Mouse (Mus musculus) ES-CJ7 (cell line): ENCODE data around the gene Elfn2.

Experiments used
- DNase-seq: peaks from one replicate; pipeline ENCODE4 v3.0.0; 2011; ENCODE audit warnings: low read depth, low spot score

Gene Elfn2

DNA sequence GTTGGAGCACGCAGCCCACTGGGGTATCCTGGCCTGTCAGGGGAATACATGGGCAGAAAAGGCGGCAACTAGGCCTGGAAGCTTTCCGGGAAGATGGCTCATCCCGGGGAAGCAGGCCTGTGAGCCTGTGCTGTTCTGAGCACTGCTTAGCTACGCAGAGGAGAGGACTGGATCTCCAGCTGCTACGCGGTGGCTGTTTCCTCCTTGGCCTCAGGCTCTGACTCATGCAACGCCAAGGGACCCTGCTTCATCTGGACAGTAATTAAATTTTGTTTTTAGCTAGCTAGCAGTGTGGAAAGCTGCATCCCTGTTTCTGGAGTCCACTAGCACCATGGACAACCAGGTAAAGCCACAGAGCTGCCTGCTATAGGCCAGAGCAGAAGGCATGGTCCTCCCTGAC lies 36.8 kb downstream of the Elfn2 start:
- DNase-seq = no peak

DNA sequence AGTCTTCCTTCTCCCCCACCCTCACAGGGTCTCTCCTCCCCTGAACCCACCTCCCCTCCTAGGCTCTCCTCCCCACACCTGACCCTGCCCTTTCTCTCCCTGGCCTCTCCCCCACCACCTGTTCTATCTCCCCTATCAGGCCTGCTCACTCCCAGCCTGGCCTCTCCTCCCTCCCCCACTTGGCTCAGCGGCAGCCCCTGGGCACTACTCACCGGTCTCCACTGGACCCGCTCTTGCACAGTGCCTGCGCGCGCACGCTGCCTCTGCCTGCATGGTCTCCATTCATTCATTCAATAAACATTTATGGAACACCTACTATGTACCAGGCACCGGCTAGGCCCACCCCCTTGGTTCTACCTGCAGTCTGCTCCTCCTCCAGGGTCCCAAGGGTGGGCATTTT lies 37.3 kb downstream of the Elfn2 start:
- no peak for DNase-seq

DNA sequence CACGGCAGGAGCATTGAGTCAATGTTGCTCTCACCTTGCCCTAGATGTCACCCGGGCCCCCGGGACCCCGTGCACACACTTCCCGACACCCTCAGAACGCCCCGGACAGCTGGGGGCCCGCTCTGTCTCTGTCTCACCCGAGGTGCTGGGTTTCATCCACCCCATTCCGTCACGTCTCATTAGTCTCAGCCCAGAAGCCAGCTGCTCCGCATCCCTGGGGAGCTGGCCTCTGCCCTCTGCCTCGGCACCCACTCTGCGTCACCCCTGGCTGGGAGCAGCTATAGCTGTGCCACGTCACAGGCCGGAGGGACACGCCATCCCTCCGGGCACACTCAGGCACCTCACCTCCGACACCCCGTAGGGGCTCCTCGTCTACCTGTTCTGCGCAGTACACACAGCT lies 38.3 kb downstream of the Elfn2 start:
- no peak for DNase-seq

DNA sequence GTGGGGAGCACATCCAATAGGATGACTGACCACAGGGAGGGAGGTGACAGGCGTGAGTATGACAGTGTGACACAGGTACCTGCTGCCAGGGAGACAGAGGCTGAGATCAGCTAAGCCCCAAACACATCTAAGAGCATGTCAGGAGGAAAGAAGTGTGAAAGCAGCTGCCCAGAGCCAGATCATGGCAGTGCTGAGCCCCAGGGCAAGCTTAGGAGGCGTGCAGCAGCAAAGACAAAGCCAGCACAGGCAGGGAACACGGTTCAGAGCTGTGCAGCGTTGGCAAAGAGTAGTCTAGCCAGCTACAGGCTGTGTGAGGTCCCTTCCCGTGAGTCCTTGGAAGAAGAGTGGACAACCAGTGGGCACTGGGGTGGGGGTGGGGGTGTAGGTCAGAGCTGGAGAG lies 40.9 kb downstream of the Elfn2 start:
- no peak for DNase-seq

DNA sequence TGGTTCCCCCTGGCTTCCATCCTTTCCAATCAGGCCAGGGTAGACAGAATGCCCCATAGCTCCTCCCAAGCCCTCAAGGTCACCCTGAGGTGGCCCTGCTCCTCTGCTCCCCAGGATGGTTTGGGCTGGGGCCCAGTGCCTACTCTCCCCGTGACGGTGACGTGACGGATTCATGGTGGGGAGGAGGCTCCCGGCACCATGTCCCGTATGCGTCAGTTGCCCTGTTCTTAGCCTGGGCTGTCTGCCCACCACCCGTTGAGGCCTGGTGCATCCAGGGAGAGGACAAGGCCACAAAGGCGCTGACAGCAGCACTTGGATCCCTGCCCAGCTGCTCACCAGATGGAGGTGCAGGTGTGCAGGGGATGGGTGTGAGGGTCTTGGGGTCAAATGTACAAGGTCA lies 41.6 kb downstream of the Elfn2 start:
- no peak for DNase-seq

DNA sequence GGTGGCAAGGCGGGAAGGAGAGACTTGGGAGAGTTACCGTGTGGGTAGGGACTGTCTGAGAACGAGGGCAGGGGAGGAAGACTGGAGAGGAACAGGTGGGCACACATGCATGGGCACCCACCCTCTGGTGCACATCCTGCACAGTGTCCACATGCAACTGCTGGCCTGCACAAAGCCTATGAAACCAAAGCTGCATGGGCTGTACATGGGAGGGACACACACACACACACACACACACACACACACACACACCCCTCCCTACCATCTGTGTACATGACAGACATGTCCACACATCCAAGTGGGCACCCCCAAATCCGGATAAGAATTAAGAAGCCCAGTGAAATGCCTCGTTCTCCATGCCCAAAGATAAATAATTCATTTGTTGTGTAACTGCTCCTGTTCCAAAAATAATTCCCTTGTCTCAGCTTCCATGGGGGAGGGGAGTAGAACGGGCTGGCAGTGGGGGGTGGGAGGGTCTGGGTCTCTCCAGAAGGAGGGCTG lies 43.6 kb downstream of the Elfn2 start:
- no peak for DNase-seq

DNA sequence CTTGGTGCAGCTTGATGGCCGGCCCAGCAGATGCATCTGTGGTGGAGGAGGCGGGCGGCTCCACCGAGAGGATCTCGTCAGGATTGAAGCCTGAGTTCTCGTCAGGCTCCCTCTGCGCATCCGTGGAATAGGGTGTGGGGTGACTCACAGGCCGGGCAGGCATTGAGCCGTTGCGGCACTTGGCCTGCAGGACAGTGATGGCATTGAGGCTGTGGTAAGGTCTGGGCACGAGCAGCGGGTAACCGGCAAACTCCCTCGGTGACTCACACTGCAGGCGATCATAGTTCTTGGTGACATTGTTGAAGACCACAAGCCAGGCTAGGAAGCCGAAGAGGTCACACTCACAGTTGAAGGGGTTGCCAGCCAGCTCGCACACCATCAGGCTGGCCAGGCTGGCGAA lies 45.1 kb downstream of the Elfn2 start:
- DNase-seq = no peak

DNA sequence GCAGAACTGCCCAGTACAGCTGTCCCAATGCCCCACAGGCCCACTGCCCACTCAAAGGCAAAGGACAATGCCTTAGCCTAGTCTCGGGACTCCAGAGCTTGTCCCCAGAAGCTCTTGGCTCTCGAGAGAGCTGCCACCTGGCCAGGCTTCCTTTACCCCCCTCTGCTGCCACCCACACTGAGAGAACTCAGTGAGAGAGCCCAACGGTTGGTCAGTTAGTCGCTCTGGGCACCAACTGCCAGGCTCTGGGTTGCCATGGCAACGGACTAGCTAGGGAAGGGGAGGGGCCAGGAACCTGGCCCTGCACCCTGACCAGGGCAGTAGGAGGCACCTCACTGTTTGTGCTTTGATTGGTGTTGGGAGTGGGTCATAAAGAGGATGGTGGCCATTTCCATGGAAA lies 48.2 kb downstream of the Elfn2 start:
- DNase-seq = no peak

DNA sequence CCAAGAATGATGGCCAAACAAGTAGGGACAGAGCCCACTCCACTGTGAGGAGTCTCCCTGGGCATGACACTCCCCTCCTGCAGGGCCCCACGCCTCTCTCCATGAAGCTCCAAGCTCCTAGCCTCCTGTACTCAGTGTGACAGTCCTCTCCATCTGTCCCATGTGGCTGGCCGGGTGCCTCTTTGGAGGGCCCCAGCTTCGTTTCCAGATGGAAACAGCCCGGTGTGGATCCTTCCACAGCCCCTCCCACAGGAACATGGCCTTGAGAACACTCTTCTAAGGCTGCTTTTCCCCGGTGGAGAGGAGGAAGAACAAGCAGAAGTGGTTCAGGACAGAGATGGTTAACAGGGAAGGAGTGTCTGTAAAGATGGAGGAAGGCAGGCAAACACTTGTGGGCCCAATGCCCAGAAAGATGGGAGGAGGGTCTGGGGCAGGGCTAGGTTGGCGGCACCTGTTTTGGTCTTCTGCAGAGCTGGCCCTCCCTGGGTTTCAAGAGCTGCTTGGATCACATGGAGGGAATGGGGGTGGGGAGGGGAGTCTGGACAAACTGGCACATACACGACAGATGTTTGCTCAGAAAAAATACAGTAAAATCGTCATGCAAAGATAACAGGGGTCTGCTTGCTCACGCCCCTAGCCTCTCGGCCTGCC lies 49.2 kb downstream of the Elfn2 start:
- no peak for DNase-seq

DNA sequence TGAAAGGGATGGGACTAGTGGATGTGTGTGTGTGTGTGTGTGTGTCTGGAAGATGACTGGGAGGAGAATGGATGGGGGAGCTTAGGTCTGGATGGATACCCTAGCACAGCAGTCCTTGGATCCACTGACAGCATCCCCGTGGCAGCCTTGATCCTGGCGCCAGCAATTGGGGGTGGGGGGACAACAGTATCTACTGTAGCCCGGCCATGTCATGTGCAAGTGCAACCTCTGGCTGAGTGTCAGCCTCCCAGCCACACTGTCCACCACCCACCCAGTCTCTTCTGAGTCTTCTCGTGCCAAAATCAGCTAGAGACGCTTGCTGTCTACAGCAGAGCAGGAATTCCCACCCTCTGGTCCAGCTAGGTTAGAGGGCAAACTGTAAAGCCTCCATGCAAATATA lies 54.3 kb downstream of the Elfn2 start:
- DNase-seq = no peak

DNA sequence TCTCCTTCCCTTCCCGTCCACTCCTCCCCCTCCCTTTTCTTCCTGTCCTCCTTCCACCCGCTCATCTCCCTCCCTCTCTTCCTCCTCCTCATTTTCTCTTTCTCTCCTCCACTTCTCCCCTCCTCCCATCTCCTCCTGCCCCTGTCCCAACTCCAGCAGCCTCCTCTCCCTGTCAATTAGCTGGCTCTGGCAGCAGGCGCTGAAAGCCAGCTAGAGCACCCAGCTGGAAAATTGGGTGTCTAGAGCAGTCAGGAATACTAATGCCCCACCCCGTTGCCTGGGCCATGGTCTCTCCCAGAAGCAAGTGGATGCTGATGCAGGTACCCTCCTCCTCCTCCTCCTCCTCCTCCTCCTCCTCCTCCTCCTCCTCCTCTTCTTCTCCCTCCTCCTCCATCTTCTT lies 67.4 kb downstream of the Elfn2 start:
- DNase-seq = no peak

DNA sequence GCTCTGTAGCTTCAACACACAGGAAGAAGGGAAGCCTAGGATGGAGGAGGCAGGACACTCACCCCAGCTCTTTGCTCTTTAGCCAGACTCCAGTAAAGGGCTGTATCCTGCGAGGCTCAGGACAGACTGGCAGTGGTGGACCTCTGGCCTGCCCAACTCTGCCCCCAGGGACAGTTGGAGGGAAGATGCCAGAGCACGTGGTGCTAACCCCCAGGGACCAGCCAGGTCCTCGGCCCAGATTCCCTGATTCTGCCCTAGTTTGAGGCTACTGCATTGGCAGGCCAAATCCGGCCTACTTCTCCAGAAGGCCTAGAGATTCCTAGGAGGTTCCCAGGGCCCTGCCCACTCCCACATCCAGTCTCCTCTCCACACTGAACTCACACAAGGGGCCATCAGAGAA lies 70.8 kb downstream of the Elfn2 start:
- no peak for DNase-seq

DNA sequence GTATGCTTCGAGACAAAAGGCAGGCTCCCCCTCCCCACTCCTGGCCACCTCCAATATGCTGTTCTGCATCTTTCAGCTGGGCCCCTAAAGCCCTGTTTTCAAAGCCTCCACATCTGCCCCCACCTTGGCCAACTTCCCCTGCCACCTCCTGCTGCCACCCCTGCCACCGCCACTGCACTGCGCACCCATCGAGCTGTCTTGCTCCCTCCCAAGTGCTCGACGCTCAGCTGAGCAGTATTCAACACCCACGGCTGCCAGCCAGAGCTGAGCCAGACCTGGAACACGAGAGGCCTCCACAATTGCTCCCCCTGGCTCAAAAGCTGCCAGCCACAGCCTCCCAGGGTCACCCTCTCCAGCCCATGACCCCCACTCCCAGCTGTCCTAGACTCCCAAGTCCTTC lies 74.0 kb downstream of the Elfn2 start:
- no peak for DNase-seq

DNA sequence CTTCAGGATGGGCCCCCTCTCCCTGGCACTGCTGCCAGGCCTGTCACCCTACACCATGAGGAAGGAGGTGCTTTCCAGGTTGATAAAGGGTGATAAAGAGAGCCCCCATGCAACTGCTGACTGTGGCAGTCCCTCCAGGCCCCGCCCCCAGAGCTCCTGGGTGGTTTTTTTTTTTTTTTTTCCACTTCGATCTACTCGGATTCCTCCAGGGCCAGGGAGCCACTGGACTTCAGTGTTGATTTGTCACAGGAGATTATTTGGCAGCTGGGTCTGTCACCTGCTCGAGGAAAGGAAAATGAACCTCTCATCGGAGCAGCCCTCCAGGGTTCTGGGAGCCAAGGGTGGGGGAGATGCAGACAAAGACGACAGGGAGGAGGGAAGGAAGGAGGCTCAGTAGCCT lies 74.9 kb downstream of the Elfn2 start:
- DNase-seq = no peak

DNA sequence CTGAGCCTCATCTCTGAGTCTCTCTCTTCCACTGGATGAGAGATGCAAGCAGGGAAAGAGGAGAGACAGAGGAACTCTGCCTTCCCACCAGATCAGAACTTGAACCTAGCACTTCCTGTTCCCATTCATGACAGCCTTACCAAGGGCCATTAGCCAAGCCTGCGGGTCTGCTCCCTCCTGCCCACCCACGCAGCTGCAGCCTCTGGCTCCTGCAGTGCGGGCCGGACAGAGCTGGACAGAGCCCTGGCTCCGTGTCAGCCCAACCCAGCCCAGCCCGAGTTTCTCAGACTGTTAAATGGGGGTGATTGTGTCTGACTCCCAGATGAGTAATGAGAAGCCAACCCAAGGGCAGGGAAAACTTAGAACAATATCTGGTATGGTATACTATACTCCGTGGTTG lies 83.3 kb downstream of the Elfn2 start:
- DNase-seq = no peak

DNA sequence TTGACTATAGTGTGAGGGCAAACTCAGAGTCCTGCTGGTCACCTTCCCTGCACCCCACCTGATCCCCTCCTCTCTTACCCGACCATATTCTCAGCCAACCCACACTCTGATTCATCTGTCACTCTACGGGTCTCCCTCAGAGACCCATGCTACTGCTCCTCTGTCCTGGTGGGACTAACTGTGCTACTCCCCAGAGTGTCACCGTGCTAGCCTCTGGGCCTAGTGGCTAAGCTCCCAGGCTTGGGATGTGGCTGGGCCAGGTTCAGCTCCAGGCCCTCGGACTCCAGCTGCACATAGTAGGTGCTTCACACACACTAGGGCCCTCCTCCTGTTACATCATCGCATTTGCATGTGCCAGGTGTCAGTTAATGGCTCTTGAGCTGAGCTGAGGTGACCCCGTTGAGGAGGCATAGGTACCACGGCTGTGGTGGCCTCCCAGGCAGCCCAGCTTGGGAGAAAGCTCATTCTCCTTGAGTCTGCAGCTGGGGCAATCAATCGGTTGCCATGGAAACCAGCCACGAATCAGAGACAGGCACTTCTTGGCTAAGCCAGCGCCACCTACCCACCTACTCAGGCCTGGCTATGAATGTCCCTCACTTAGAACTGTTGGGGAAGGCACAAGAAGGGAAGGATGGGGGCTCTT lies 84.4 kb downstream of the Elfn2 start:
- peak; percentile 66 for DNase-seq

DNA sequence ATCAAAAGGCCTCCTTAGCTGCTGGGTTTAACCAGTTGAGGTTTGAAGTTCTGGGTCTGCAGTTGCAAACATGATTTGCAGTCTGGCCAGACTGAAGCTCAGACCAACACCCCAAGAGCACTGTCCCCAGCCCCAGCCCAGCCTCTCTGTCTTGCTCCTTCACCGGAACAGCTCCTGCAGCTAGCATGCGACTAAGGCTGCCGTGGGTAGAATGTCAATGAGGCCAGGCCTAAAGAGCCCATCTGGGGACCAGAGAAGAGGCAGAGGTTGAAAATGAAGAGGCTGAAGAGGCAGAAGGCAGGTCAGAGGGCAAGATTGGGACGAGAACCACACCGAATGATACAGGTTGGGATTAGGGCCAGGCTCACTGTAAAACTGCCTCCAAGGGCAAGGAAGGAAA lies 85.2 kb downstream of the Elfn2 start:
- no peak for DNase-seq

DNA sequence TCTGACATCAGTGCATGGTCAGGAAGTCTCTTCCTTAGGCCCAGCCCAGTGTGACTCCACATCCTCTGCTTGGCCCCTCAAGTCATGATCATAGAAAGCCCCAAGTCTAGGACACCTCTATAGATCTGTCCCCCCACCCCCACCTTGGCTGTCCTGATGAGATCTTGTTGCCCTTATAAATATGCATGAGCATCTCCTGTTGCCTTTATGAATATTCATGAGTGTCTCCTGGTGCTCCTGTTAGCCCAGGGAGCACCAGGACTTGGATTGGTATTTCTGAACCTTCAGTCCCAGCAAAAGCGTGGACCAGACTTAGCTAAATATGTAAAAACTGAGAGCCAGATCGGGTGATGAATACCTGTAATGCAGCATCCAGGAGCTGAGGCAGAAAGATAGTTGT lies 86.2 kb downstream of the Elfn2 start:
- no peak for DNase-seq

DNA sequence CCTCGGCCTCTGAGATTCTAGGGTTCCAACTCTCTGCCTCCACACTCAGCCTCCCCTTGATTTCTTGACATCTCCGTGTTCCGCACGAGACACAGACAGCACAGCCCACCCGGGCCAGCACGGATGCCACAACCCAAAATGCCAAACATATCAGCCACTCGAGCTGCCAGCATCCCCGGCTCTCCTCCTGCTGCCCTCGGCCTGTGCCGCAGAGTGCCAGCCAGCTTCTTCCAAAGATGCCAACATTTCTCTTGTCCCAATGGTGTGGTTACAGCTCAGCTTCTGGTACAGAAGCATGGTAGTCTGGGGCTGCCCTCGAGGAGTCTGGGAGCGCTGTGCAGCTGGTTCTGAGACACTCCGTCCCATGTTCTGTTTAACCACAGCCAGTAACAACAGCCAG lies 92.3 kb downstream of the Elfn2 start:
- no peak for DNase-seq

DNA sequence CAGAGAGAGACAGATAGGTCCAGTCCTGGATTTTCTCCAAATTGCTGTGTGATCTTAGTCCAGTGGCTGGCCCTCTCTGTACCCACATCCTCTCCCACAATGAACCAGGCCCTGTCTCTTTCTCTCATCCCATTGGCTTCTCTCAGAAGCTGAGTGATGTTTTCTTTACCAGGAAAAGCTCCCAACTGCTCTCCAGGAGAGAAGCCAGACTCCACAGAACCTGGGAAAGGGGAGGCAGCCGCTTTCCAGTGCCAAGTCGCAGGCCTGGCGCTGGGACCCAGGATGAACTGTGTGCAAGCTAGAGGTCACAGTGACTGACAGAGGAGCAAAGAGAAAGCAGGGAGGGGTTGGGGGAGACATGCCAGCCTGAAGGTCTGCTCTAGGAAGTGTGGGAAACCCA lies 93.6 kb downstream of the Elfn2 start:
- no peak for DNase-seq

DNA sequence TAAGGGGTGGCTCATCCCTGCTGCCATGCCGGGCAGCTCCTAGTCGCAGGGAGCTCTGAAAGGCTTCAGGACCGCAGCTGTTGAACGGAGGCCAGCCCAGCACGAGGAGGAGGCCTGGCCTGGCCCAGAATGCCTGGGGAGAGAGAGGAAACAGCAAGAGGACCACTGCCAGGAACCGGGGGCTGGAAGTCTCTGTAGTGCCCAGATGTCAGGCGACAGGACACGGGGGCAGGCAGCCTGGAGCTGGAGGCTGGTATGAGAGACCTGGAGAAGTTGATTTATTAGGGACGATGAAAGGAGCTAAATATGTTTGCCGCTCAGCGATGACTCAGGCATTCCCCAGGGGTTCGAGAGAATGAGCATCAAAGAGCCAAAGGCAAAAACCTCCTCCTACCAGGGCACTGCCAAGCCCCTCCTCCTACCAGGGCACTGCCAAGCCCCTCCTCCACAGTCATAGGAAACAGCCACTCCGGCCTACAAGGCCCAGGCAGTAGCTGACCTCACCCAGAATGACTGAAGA lies 94.1 kb downstream of the Elfn2 start:
- DNase-seq = no peak

DNA sequence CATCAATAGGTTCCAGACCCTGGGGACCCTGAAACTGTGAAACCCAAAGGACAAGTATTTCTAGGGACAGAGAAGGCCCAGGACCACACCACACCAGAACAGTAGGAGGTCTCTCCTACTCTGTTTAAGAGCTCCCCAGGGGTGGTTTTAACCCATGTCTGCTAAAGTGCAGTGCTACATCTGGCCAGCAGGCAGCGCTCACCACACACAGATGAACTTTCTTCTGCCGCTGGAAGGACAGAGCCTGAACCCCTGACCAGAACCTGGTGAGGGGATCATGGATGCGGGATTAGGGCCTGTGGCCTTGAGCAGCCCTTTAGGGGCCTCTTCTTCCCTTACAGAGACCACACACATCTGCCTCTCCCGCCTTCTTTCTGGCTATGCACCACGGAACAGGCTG lies 95.1 kb downstream of the Elfn2 start:
- peak; percentile 61 for DNase-seq
